Mouse (Mus musculus) ES-Bruce4 (cell line): ENCODE data around the gene Ppp1r11.

ENCODE experiments used
- CTCF ChIP-seq: IDR thresholded peaks from one replicate; pipeline ENCODE4 v1.8.1; 2011; ENCODE audit warnings: low read depth, low read length
- POLR2A ChIP-seq: IDR thresholded peaks from one replicate; pipeline ENCODE4 v1.8.1; 2011; ENCODE audit warnings: low read length; ENCODE audit not compliant: insufficient read depth

GRCm38 (mm10) chr17:36953062-36953461 is 1.5 kb upstream of the Ppp1r11 start:
- TF ChIP-seq POLR2A, result no peak
- no peak for TF ChIP-seq CTCF
